Mouse (Mus musculus): Measurements from ENCODE around the gene Ralbp1.

The Ralbp1 gene

DNA sequence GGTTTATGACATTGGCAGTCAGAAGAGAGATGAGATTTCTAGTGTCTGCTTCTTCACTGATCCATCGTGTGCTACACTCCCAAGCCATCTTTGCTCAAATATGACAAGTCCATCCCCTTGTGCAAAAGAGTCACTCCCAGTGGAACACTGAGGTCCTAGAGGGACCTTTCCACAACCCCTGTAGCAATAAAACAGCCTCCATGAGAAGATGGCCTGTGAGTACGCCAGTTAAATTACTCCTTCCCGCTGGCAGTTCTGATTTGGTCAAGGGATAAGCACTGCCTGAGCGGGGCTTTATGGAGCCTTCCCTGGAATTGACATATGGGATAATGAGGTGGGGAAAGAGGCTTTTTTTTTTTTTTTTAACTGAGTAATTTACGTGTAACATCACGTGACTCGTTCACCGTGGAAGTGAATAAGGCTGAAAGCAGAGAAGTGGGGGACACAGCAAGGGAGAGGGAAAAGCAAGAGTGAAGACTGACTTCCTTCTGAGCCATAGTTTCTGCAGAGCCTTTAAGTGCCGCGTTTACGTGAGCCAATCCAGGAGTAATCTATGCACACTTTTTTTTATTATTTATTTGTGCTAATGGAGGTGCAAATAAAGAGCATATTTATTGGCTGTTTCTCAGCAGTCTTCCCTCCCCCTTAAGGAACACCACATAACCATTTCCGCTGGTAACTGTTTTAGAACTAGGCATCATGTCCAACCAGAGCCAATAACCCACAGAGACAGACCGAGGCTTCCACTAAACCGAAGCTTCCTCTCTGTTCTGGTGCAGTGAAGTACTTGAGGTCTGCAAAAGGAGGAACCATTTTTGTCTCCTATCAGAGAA is at the start of gene Ralbp1:
Ralbp1 (minus strand) TSS at position 102 of the 833 bp plus-strand sequence.
- DNase-seq (ENCODE audit: low read depth): peak; percentile 68

DNA sequence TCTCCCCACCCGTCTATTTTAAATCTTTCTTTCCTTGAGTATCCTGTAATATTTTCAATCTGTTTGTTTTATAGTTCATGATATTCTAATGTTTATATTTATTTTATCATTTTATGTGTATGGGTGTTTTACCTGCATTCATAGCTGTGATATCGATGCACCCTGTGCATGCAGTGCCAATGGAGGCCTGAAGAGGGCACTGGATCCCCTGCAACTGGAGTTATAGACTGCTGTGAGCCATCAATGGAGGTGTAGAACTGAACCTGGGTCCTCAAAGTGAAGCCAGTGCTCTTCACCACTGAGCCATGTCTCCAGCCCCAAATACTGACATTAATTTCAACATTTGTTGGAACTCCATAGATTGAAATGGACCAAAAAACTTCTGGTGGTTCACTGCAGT is 48.1 kb upstream of the Ralbp1 start:
- DNase-seq (ENCODE audit: low read depth): peak; percentile 21

DNA sequence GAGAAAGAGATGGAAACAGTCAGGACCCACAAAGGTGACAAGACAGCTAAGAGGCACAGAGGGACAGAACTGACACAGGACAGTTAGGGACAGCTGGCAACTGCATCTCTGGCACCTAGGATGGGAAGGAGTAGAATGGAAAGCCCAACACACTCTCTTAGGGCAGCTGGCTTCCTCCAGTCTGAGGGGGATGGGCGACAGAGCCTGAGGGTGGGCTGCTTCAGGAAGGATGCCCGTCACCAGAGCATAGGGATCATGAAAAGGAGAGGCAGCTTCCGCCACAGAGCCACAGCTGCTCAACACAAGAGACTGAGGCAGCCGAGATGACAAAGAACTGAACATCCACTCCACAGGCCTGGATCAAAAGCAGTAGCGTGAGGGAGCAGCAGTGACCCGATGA is 45.9 kb upstream of the Ralbp1 start:
- DNase-seq (ENCODE audit: low read depth): peak; percentile 7

GRCm38 (mm10) chr17:65930960-65931359 is 45.4 kb upstream of the Ralbp1 start:
- peak; percentile 96 for DNase-seq (ENCODE audit: low read depth)

DNA sequence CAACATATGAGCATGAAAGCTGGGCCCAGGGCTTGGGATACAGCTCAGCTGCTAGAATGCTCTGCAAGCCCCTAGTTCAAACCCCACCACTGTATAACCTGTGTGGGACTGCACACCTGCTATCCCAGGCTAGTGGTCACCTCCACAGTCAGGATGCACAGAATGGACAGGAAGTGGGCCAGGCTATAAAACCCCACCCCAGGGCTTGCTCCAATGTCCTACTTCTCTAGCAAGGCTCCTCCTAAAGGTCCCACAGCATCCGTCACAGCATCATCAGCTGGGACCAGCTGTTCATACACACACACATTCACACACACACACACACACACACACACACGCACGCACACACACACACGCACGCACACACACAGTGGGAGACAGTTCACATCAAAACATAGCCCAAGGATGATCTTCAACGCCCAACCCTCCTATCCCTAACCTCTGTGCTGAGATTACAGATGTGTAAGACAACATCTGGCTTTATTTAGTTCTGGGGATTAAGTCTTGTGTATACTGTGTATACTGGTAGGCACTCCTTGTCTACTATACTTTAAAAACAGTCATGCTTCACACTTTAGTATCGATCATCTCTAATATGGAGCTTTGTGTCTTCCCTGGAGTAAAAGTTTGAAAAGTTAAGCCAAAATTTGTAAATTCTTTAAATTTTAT is 44.7 kb upstream of the Ralbp1 start:
- DNase-seq (ENCODE audit: low read depth): no peak

GRCm38 (mm10) chr17:65929319-65929978 is 43.9 kb upstream of the Ralbp1 start:
- DNase-seq (ENCODE audit: low read depth): no peak

DNA sequence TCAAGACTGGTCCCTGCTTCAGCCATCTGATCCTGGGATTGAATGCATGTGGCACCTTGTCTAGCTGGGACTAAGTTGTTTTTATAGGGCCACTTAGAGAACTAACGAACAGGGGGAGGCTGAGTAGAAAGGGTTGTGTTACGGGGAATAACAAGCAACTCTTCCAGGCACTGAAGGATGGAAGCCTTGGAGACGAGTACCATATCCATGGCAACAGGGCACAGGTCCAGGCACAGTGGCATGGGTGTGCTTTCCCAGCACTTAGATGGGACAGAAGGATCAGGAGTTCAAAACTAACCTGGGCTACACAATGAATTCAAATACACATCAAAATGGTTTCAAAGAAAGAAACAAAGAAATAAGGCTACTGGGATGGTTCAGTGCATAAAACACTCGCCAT is 41.5 kb upstream of the Ralbp1 start:
- DNase-seq (ENCODE audit: low read depth): no peak

GRCm38 (mm10) chr17:65924218-65924617 is 38.6 kb upstream of the Ralbp1 start:
- DNase-seq (ENCODE audit: low read depth): no peak

GRCm38 (mm10) chr17:65921975-65922374 is 36.4 kb upstream of the Ralbp1 start:
- no peak for DNase-seq (ENCODE audit: low read depth)

GRCm38 (mm10) chr17:65919235-65919634 is 33.6 kb upstream of the Ralbp1 start:
- no peak for DNase-seq (ENCODE audit: low read depth)

- peak; percentile 98 for DNase-seq (ENCODE audit: low read depth)
These were observed 30.6 kb upstream of the Ralbp1 start for GRCm38 (mm10) chr17:65916135-65916668.

DNA sequence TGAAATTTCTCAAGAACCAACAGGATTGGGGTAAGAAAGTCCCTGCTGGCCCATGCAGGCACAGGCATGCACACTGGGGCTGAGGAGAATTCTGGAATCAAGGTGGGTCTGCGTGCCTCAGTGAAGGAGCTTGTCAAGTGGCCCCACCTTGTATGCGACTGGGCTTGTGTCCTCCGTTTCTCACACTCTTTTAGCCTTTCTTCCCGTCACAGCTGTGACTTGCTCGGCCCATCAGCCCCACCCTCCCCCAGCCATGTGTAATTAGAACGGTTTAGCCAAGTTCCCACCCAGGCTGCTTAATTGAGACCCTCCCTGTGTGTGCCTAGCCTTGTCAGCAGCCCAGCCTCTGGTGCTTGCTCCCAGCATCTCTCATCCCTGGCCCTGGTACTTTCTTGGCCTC is 28.5 kb upstream of the Ralbp1 start:
- DNase-seq (ENCODE audit: low read depth): no peak

DNA sequence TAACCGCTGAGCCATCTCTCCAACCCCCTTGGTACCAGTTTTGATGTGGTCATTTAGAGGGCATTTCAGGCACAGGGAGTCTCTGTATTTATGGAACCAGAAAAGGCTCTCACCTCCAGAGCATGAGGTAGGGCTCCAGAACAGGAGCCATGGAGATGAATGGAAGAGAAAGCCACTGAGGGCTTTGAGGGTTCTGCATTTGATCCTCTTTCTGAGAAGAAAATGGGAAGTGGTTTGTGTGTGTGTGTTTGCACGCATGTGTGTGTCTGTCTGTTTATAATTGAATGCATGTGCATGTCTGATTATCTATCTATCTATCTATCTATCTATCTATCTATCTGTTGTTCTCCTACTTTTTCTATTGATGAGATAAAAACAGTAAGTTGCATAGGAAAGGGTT is 26.6 kb upstream of the Ralbp1 start:
- DNase-seq (ENCODE audit: low read depth): no peak

GRCm38 (mm10) chr17:65911285-65912069 is 25.9 kb upstream of the Ralbp1 start:
- DNase-seq (ENCODE audit: low read depth): peak; percentile 38

- DNase-seq (ENCODE audit: low read depth): no peak
These were observed 22.7 kb upstream of the Ralbp1 start for GRCm38 (mm10) chr17:65908270-65908669.

- no peak for DNase-seq (ENCODE audit: low read depth)
These were observed 21.4 kb upstream of the Ralbp1 start for GRCm38 (mm10) chr17:65906895-65907401.

DNA sequence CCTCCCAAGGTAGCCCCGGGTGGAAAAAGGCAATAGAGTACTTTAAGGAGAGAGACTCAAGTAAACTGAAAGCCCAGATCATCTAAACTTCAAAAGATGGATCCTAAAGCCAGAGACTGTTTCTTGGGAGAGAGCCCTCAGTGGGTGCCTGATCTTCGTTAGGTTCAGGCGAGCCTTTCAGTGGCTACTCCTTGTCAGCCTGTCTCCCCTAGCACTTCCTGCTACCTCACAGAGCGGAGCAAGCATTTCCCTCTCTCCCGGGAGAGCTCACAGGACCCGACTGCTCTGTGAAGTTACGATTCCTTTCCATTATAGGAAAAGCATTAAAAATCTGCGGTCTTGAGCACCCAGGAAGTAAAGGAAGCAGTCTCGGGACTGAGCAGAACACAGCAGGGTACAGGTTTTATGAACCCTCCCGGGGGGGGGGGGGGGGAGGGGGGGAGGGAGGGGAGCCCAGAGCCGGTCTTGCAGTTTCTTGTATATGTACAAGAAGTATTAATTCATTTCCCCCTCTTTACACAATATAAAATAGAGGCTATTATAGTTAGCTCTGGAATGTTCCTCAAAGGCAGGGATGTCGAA is 20.8 kb upstream of the Ralbp1 start:
- DNase-seq (ENCODE audit: low read depth): no peak

- no peak for DNase-seq (ENCODE audit: low read depth)
These were observed 19.6 kb upstream of the Ralbp1 start for GRCm38 (mm10) chr17:65905241-65905640.

- DNase-seq (ENCODE audit: low read depth): no peak
These were observed 18.2 kb upstream of the Ralbp1 start for GRCm38 (mm10) chr17:65903826-65904225.

- DNase-seq (ENCODE audit: low read depth): no peak
These were observed 17.4 kb upstream of the Ralbp1 start for GRCm38 (mm10) chr17:65903011-65903410.

DNA sequence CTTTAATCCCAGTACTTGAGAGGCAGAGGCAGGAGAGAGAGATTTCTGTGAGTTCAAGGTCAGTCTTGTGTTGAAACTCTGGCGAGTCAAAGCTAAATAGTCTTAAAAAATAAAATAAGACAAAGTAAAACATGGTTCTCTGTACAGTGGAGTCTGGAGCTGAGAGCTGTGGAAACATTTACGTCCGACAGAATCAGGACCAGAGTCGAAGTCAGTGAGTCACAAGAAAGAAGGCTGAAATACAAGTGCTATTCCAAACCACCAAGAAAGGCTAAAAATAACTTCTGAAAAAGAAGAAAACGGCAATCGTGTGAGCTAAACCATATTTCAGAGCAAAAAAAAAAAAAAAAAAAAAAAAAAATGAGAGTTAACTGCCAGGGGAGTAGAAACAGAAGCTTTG is 16.7 kb upstream of the Ralbp1 start:
- peak; percentile 24 for DNase-seq (ENCODE audit: low read depth)

Measured in NIH3T3 (cell line).